Comparison of ENCODE assay signal across 30 mouse cellular contexts in the genomic region with DNA sequence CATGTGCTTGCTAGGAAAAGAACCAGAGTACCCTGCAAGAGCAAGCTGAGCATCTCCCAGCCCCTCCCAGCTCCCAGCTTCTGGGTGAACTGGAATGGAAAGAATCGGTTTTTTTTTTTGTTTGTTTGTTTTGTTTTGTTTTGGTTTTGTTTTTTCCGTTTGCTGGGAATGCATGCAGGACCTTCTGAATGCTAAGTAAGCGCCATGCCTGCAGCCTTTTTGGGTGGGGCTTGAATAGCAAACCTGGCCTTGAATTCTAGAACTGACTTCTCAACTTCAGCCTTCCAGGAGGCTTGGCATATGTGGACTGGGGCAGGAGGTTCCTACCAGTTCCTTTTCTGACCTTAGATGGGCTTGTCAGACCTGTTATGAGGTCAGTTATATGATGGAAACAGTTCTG. TPM values are rescaled to one million over a fixed set of nuclear protein-coding genes. Genes with fewer than 3 reads are reported as not detected.
A peak's percentile ranks its signal among the peaks of the same experiment; 100 is the strongest.
DNase-seq lines count a peak whose midpoint lies in the region; ATAC-seq and TF ChIP-seq lines count a peak whose summit lies in the region.
"Had no signal": no experiment of that assay in that cellular context is flagged by ENCODE, and none has a peak within 500 bp of the region (broad histone marks: within the 10 kb centered on the region; RNA-seq: fewer than 3 reads in every experiment).

No protein-coding gene starts in this region.

- no peak for TF ChIP-seq CTCF in liver, postnatal 0 days (IDR thresholded peaks at IDR 0.05; ENCODE audit: low read depth)

- no peak overlapping the region for H3K9ac ChIP-seq in liver, postnatal 0 days (replicated peaks)
- H3K9ac ChIP-seq: embryonic facial prominence, embryonic 13.5 days; forebrain, embryonic 15.5 days; hindbrain, embryonic 15.5 days; liver, embryonic 12.5 days; midbrain, embryonic 12.5 days; neural tube, embryonic 12.5 days had no signal

- H3K4me2 ChIP-seq in liver, postnatal 0 days (ENCODE audit: low read depth, low read length), result no peak overlapping the region
- H3K4me2 ChIP-seq: embryonic facial prominence, embryonic 13.5 days; forebrain, embryonic 15.5 days; hindbrain, embryonic 15.5 days; liver, embryonic 12.5 days; midbrain, embryonic 12.5 days; neural tube, embryonic 12.5 days had no signal

- no peak for DNase-seq in heart, embryonic 10.5 days (ENCODE audit: low spot score)
- DNase-seq in heart, postnatal 4 days, result no peak
- DNase-seq in liver, postnatal 0 days, result no peak
- DNase-seq in liver (no peak), ZHBTc4 (ENCODE audit: low read depth, low spot score) (peak; percentile 66)
- no peak for DNase-seq in right cerebral cortex, postnatal 25 days
- no peak for DNase-seq in gastrocnemius, adult 8-10 months (ENCODE audit: low spot score in 2 of 2)
- DNase-seq: adrenal gland, postnatal 25 days; cerebellum, adult 18-20 months; cerebellum, postnatal 10 days; gastrocnemius, postnatal 36 days; kidney, adult 8-10 months; layer of hippocampus, adult 9-11 months; lung, postnatal 4 days; right cerebral cortex, adult 18-20 months; right cerebral cortex, postnatal 4 days had no signal

- 0 out of 2 replicates have a peak overlapping the region, but pooled peaks have one; percentile 25 for H3K27ac ChIP-seq in heart, embryonic 10.5 days
- 0 out of 2 replicates have a peak overlapping the region, but pooled peaks have one; percentile 24 for H3K27ac ChIP-seq in liver, postnatal 0 days (ENCODE audit: low read depth)
- H3K27ac ChIP-seq: forebrain, embryonic 10.5 days; forebrain, embryonic 15.5 days; hindbrain, embryonic 10.5 days; hindbrain, embryonic 15.5 days; kidney, postnatal 0 days; liver, embryonic 12.5 days; midbrain, embryonic 12.5 days; neural tube, embryonic 12.5 days had no signal

- no peak for ATAC-seq in liver, postnatal 0 days
- ATAC-seq: forebrain, embryonic 15.5 days; lung, postnatal 0 days; Patski had no signal

- H3K9me3 ChIP-seq in heart, embryonic 10.5 days, result no peaks in the 10 kb centered on the region
- H3K9me3 ChIP-seq in liver, postnatal 0 days (ENCODE audit: low read length), result no peaks in the 10 kb centered on the region
- H3K9me3 ChIP-seq: embryonic facial prominence, embryonic 13.5 days; forebrain, embryonic 10.5 days; forebrain, embryonic 15.5 days; hindbrain, embryonic 10.5 days; hindbrain, embryonic 15.5 days; liver, embryonic 12.5 days; midbrain, embryonic 12.5 days; neural tube, embryonic 12.5 days had no signal

- WGBS in heart, embryonic 10.5 days, result 49% methylated on average over 3 of the region's 3 CpGs
- WGBS in liver, postnatal 0 days (ENCODE audit: insufficient replicate concordance), result 71% methylated on average over 3 of the region's 3 CpGs

- H3K4me3 ChIP-seq in heart, embryonic 10.5 days, result no peak overlapping the region
- no peak overlapping the region for H3K4me3 ChIP-seq in liver, postnatal 0 days (ENCODE audit: low read depth, low read length)
- H3K4me3 ChIP-seq: embryonic facial prominence, embryonic 13.5 days; forebrain, embryonic 10.5 days; forebrain, embryonic 15.5 days; hindbrain, embryonic 10.5 days; hindbrain, embryonic 15.5 days; liver, embryonic 12.5 days; megakaryocyte, embryonic 14.5 days; midbrain, embryonic 12.5 days; myocyte; neural tube, embryonic 12.5 days had no signal

- H3K4me1 ChIP-seq in heart, embryonic 10.5 days, result peaks cover 9% of the 10 kb centered on the region
- peaks cover 11% of the 10 kb centered on the region for H3K4me1 ChIP-seq in liver, postnatal 0 days (ENCODE audit: insufficient read depth)
- H3K4me1 ChIP-seq: embryonic facial prominence, embryonic 13.5 days; forebrain, embryonic 15.5 days; hindbrain, embryonic 10.5 days; hindbrain, embryonic 15.5 days; midbrain, embryonic 12.5 days; neural tube, embryonic 12.5 days had no signal

- H3K27me3 ChIP-seq in heart, embryonic 10.5 days (ENCODE audit: insufficient read depth, poor library complexity, severe bottlenecking), result no peaks in the 10 kb centered on the region
- H3K27me3 ChIP-seq in liver, postnatal 0 days (ENCODE audit: insufficient read depth, low read length), result no peaks in the 10 kb centered on the region
- H3K27me3 ChIP-seq: embryonic facial prominence, embryonic 13.5 days; forebrain, embryonic 15.5 days; hindbrain, embryonic 15.5 days; liver, embryonic 12.5 days; megakaryocyte, embryonic 14.5 days; midbrain, embryonic 12.5 days; neural tube, embryonic 12.5 days; Patski had no signal

- TF ChIP-seq EP300 in liver, postnatal 0 days (IDR thresholded peaks at IDR 0.05; ENCODE audit: low read depth), result no peak

- H3K36me3 ChIP-seq in heart, embryonic 10.5 days, result no peaks in the 10 kb centered on the region
- no peaks in the 10 kb centered on the region for H3K36me3 ChIP-seq in liver, postnatal 0 days (replicated peaks; ENCODE audit: insufficient read depth, low read length)
- H3K36me3 ChIP-seq: embryonic facial prominence, embryonic 13.5 days; forebrain, embryonic 10.5 days; forebrain, embryonic 15.5 days; G1E; hindbrain, embryonic 10.5 days; hindbrain, embryonic 15.5 days; liver, embryonic 12.5 days; midbrain, embryonic 12.5 days; neural tube, embryonic 12.5 days had no signal

RNA-seq across cellular contexts. Expression of gene Ncoa3, which starts 16.2 kb away (rescaled TPM):
- 14.8 and 15.8 TPM in 2 replicates for polyA plus RNA-seq in heart, embryonic 10.5 days (2016; fragmentation: Nextera tagmentation; extraction: Ambion mirVana)
- total RNA-seq in heart, postnatal 4 days (2021), result 10 to 100 TPM; 21.2 to 23.2 TPM
- polyA plus RNA-seq in liver, postnatal 0 days (2015; fragmentation: Nextera tagmentation; extraction: Ambion mirVana), result 3.3 and 3.9 TPM in 2 replicates
- 10 to 100 TPM; 12.1 to 18.8 (median 16.0) TPM for total RNA-seq in gastrocnemius, adult 8-10 months (2022)
